Mouse (Mus musculus): Measurements from ENCODE around the gene Map2k4. TPM values are rescaled to one million over a fixed set of nuclear protein-coding genes. Genes with fewer than 3 reads are reported as not detected.

The Map2k4 gene
- polyA plus RNA-seq, 1 experiment: 7.6 TPM

DNA sequence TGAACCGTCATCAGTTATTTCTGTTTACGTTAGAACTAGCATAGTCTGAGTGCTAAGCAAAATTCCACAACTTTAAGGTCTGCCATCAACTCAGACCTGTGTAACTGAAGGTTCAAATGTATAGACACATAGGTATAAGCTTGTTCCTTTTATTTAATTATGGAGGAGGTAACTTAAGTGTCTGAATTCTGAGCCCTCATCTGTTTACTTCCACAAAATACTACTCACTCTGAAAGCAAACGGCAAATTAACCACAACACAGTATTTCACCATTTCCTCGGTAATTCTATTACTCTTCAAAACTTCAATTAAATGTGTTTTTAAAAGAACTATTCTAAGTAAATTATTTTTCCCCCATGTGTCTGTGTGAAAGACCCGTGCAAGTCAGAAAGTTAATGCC is 10.3 kb downstream of the Map2k4 start:
- H3K27ac ChIP-seq (ENCODE audit: insufficient read depth, low read length): no peak overlapping the region

GRCm38 (mm10) chr11:65776906-65777611 is 11.0 kb downstream of the Map2k4 start:
- 54% methylated on average over 2 of the region's 2 CpGs for WGBS
- TF ChIP-seq POLR2A (IDR thresholded peaks at IDR 0.05; ENCODE audit: low read depth, low read length) (no peak), CTCF (IDR thresholded peaks at IDR 0.05; ENCODE audit: extremely low read depth, insufficient read depth, insufficient read length, insufficient replicate concordance) (no peak)
- no peaks in the 10 kb centered on the region for H3K27me3 ChIP-seq (ENCODE audit: control insufficient read depth, insufficient read depth, low read length)
- H3K36me3 ChIP-seq (ENCODE audit: control insufficient read depth, insufficient read depth, low read length): peaks cover 5% of the 10 kb centered on the region
- peaks cover 7% of the 10 kb centered on the region for H3K4me1 ChIP-seq (ENCODE audit: control insufficient read depth, insufficient read depth, insufficient read length)
- H3K4me3 ChIP-seq (ENCODE audit: extremely low read depth, insufficient read depth, insufficient read length): no peak overlapping the region
- no peak for DNase-seq (ENCODE audit: low read depth in 1 of 2, low spot score in 2 of 2)
- H3K27ac ChIP-seq (ENCODE audit: insufficient read depth, low read length): no peak overlapping the region

More for the DNA sequence above, 10.3 kb downstream of the Map2k4 start:
- H3K27me3 ChIP-seq (ENCODE audit: control insufficient read depth, insufficient read depth, low read length): no peaks in the 10 kb centered on the region
- 50% methylated on average over 5 of the region's 5 CpGs for WGBS
- peaks cover 5% of the 10 kb centered on the region for H3K36me3 ChIP-seq (ENCODE audit: control insufficient read depth, insufficient read depth, low read length)
- H3K4me1 ChIP-seq (ENCODE audit: control insufficient read depth, insufficient read depth, insufficient read length): peaks cover 7% of the 10 kb centered on the region; the same call in 1 of the 2 replicates
- no peak for TF ChIP-seq POLR2A (IDR thresholded peaks at IDR 0.05; ENCODE audit: low read depth, low read length)
- TF ChIP-seq CTCF (IDR thresholded peaks at IDR 0.05; ENCODE audit: extremely low read depth, insufficient read depth, insufficient read length, insufficient replicate concordance): no peak
- H3K4me3 ChIP-seq (ENCODE audit: extremely low read depth, insufficient read depth, insufficient read length): no peak overlapping the region
- no peak for DNase-seq (ENCODE audit: low read depth in 1 of 2, low spot score in 2 of 2)

- no peak overlapping the region for H3K4me3 ChIP-seq (ENCODE audit: extremely low read depth, insufficient read depth, insufficient read length)
- DNase-seq (ENCODE audit: low read depth in 1 of 2, low spot score in 2 of 2): no peak
- 75% methylated on average over 6 of the region's 6 CpGs for WGBS
- no peak for TF ChIP-seq POLR2A (IDR thresholded peaks at IDR 0.05; ENCODE audit: low read depth, low read length)
- TF ChIP-seq CTCF (IDR thresholded peaks at IDR 0.05; ENCODE audit: extremely low read depth, insufficient read depth, insufficient read length, insufficient replicate concordance): no peak
- no peak overlapping the region for H3K27ac ChIP-seq (ENCODE audit: insufficient read depth, low read length)
- peaks cover 7% of the 10 kb centered on the region for H3K4me1 ChIP-seq (ENCODE audit: control insufficient read depth, insufficient read depth, insufficient read length)
- no peaks in the 10 kb centered on the region for H3K27me3 ChIP-seq (ENCODE audit: control insufficient read depth, insufficient read depth, low read length)
- H3K36me3 ChIP-seq (ENCODE audit: control insufficient read depth, insufficient read depth, low read length): no peaks in the 10 kb centered on the region
Measured at GRCm38 (mm10) chr11:65773946-65774656, 14.0 kb downstream of the Map2k4 start.

GRCm38 (mm10) chr11:65773535-65773934 is 14.6 kb downstream of the Map2k4 start:
- H3K36me3 ChIP-seq (ENCODE audit: control insufficient read depth, insufficient read depth, low read length): no peaks in the 10 kb centered on the region
- no peak for DNase-seq (ENCODE audit: low read depth in 1 of 2, low spot score in 2 of 2)
- no peak overlapping the region for H3K4me3 ChIP-seq (ENCODE audit: extremely low read depth, insufficient read depth, insufficient read length)
- H3K27ac ChIP-seq (ENCODE audit: insufficient read depth, low read length): no peak overlapping the region
- TF ChIP-seq CTCF (IDR thresholded peaks at IDR 0.05; ENCODE audit: extremely low read depth, insufficient read depth, insufficient read length, insufficient replicate concordance) (no peak), POLR2A (IDR thresholded peaks at IDR 0.05; ENCODE audit: low read depth, low read length) (no peak)
- H3K27me3 ChIP-seq (ENCODE audit: control insufficient read depth, insufficient read depth, low read length): no peaks in the 10 kb centered on the region
- 84% methylated on average over 2 of the region's 2 CpGs for WGBS
- peaks cover 7% of the 10 kb centered on the region for H3K4me1 ChIP-seq (ENCODE audit: control insufficient read depth, insufficient read depth, insufficient read length)

GRCm38 (mm10) chr11:65771546-65771945 is 16.6 kb downstream of the Map2k4 start:
- Histone ChIP-seq H3K4me3 (ENCODE audit: extremely low read depth, insufficient read depth, insufficient read length) (no peak overlapping the region), H3K36me3 (ENCODE audit: control insufficient read depth, insufficient read depth, low read length) (no peaks in the 10 kb centered on the region), H3K27ac (ENCODE audit: insufficient read depth, low read length) (no peak overlapping the region), H3K27me3 (ENCODE audit: control insufficient read depth, insufficient read depth, low read length) (no peaks in the 10 kb centered on the region), H3K4me1 (ENCODE audit: control insufficient read depth, insufficient read depth, insufficient read length) (no peaks in the 10 kb centered on the region; the same call in 1 of the 2 replicates)
- DNase-seq (ENCODE audit: low read depth in 1 of 2, low spot score in 2 of 2): no peak
- 89% methylated on average over 1 of the region's 1 CpGs for WGBS
- TF ChIP-seq POLR2A (IDR thresholded peaks at IDR 0.05; ENCODE audit: low read depth, low read length): no peak
- TF ChIP-seq CTCF (IDR thresholded peaks at IDR 0.05; ENCODE audit: extremely low read depth, insufficient read depth, insufficient read length, insufficient replicate concordance): no peak

GRCm38 (mm10) chr11:65769990-65770389 is 18.1 kb downstream of the Map2k4 start:
- no peak for TF ChIP-seq POLR2A (IDR thresholded peaks at IDR 0.05; ENCODE audit: low read depth, low read length)
- TF ChIP-seq CTCF (IDR thresholded peaks at IDR 0.05; ENCODE audit: extremely low read depth, insufficient read depth, insufficient read length, insufficient replicate concordance): no peak
- H3K4me3 ChIP-seq (ENCODE audit: extremely low read depth, insufficient read depth, insufficient read length): no peak overlapping the region

DNA sequence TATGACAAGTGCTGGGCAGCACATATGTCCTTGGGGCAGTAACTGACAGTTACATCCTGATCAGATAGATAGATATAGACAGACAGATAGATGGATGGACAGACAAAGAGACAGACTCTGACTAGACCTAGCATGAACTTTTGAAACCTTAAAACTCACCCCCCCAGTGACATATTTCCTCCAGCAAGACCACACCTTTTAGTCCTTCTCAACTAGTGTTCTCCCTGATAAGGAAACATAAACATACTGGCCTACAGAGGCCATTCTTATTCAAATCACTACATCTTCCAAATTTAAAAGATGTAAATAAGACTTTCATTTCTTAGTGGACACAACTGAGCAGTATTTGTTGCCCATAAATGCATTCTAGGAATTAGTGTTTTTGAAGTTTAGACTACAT is 19.7 kb downstream of the Map2k4 start:
- Histone ChIP-seq H3K4me3 (ENCODE audit: extremely low read depth, insufficient read depth, insufficient read length) (no peak overlapping the region), H3K36me3 (ENCODE audit: control insufficient read depth, insufficient read depth, low read length) (no peaks in the 10 kb centered on the region), H3K27me3 (ENCODE audit: control insufficient read depth, insufficient read depth, low read length) (no peaks in the 10 kb centered on the region), H3K27ac (ENCODE audit: insufficient read depth, low read length) (no peak overlapping the region), H3K4me1 (ENCODE audit: control insufficient read depth, insufficient read depth, insufficient read length) (no peaks in the 10 kb centered on the region; the same call in 1 of the 2 replicates)
- no peak for DNase-seq (ENCODE audit: low read depth in 1 of 2, low spot score in 2 of 2)
- TF ChIP-seq CTCF (IDR thresholded peaks at IDR 0.05; ENCODE audit: extremely low read depth, insufficient read depth, insufficient read length, insufficient replicate concordance) (no peak), POLR2A (IDR thresholded peaks at IDR 0.05; ENCODE audit: low read depth, low read length) (no peak)

More at GRCm38 (mm10) chr11:65769990-65770389, 18.1 kb downstream of the Map2k4 start:
- no peak overlapping the region for H3K27ac ChIP-seq (ENCODE audit: insufficient read depth, low read length)
- DNase-seq (ENCODE audit: low read depth in 1 of 2, low spot score in 2 of 2): no peak
- no peaks in the 10 kb centered on the region; the same call in 1 of the 2 replicates for H3K4me1 ChIP-seq (ENCODE audit: control insufficient read depth, insufficient read depth, insufficient read length)
- no peaks in the 10 kb centered on the region for H3K27me3 ChIP-seq (ENCODE audit: control insufficient read depth, insufficient read depth, low read length)
- 51% methylated on average over 5 of the region's 5 CpGs for WGBS
- no peaks in the 10 kb centered on the region for H3K36me3 ChIP-seq (ENCODE audit: control insufficient read depth, insufficient read depth, low read length)

Measured in spleen, adult 2 months (tissue).